Mouse (Mus musculus): ENCODE measurements at regions not wholly inside any gene's neighbourhood (a gene's known extent, or its start where the extent isn't known, plus 50 kb on each side); places are given as distances from the start of the nearest gene placed in this dataset.

DNA sequence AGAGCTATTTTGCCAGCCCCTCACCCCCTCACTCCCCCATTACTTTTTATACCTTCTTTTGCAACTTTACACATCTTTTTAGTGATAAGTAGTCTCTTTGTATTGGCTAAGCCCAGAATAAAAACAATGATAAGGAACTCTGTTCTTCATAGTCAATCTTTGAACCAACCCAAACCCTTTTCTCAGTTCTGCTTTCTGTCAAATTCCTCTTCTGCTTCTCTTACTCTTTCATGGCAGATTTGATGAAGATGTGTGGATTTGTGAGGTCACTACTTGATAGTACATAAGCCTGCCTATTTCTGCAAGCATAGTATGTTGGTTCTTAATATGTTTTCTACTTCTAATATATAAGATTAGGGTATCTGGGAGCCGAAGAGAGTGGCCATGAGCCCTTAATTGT is 156.6 kb downstream of the Phlda1 start:
- TF ChIP-seq CTCF (IDR thresholded peaks at IDR 0.05; ENCODE audit: extremely low read depth, insufficient read length, insufficient replicate concordance, low read depth, low read length) (no peak), POLR2A (IDR thresholded peaks at IDR 0.05; ENCODE audit: low read depth, low read length) (no peak)

Measured in small intestine, adult 2 months (tissue).